Mouse (Mus musculus): Measurements from ENCODE around the gene Mff. TPM values are rescaled to one million over a fixed set of nuclear protein-coding genes. Genes with fewer than 3 reads are reported as not detected.

Mff gene
- total RNA-seq, 2 experiments from 2014 or later = 138 to 144 TPM

- H3K4me3 ChIP-seq = no peak overlapping the region
- no peak for TF ChIP-seq CTCF (IDR thresholded peaks at IDR 0.05)
- DNase-seq = no peak
- intact Hi-C loops (cut with DNase I) = no loop called here
- H3K27ac ChIP-seq = no peak overlapping the region
These were observed 19.3 kb downstream of the Mff start for GRCm38 (mm10) chr1:82743962-82744361.

GRCm38 (mm10) chr1:82746408-82746807 is 21.7 kb downstream of the Mff start:
- DNase-seq = no peak
- H3K27ac ChIP-seq = no peak overlapping the region
- TF ChIP-seq CTCF (IDR thresholded peaks at IDR 0.05) = no peak
- no peak overlapping the region for H3K4me3 ChIP-seq
- intact Hi-C loops (cut with DNase I) = no loop called here

GRCm38 (mm10) chr1:82747714-82748452 is 23.2 kb downstream of the Mff start:
- no peak for DNase-seq
- intact Hi-C loops (cut with DNase I) = no loop called here
- H3K4me3 ChIP-seq = no peak overlapping the region
- no peak overlapping the region for H3K27ac ChIP-seq
- TF ChIP-seq CTCF (IDR thresholded peaks at IDR 0.05) = no peak

GRCm38 (mm10) chr1:82759520-82759919 is 34.8 kb downstream of the Mff start:
- H3K4me3 ChIP-seq = no peak overlapping the region
- peak; percentile 38 for TF ChIP-seq CTCF (IDR thresholded peaks at IDR 0.05)
- no peak for DNase-seq
- H3K27ac ChIP-seq = no peak overlapping the region
- intact Hi-C loops (cut with DNase I) = no loop called here

GRCm38 (mm10) chr1:82761454-82762169 is 36.9 kb downstream of the Mff start:
- intact Hi-C loops (cut with DNase I) = no loop called here
- Histone ChIP-seq H3K27ac (no peak overlapping the region), H3K4me3 (no peak overlapping the region)
- no peak for DNase-seq
- no peak for TF ChIP-seq CTCF (IDR thresholded peaks at IDR 0.05)

GRCm38 (mm10) chr1:82762274-82762673 is 37.6 kb downstream of the Mff start:
- intact Hi-C loops (cut with DNase I) = no loop called here
- Histone ChIP-seq H3K4me3 (no peak overlapping the region), H3K27ac (no peak overlapping the region)
- TF ChIP-seq CTCF (IDR thresholded peaks at IDR 0.05) = no peak; the same call in 1 of the 2 replicates
- no peak for DNase-seq

GRCm38 (mm10) chr1:82766227-82766626 is 41.5 kb downstream of the Mff start:
- no peak for DNase-seq

GRCm38 (mm10) chr1:82766641-82767040 is 42.0 kb downstream of the Mff start:
- intact Hi-C loops (cut with DNase I) = no loop called here
- TF ChIP-seq CTCF (IDR thresholded peaks at IDR 0.05) = no peak
- no peak overlapping the region for H3K27ac ChIP-seq
- no peak overlapping the region for H3K4me3 ChIP-seq
- no peak for DNase-seq

More at GRCm38 (mm10) chr1:82766227-82766626, 41.5 kb downstream of the Mff start:
- TF ChIP-seq CTCF (IDR thresholded peaks at IDR 0.05) = no peak
- intact Hi-C loops (cut with DNase I) = no loop called here
- H3K27ac ChIP-seq = no peak overlapping the region
- H3K4me3 ChIP-seq = no peak overlapping the region

GRCm38 (mm10) chr1:82768269-82768668 is 43.6 kb downstream of the Mff start, which contains the start of gene Tm4sf20:
Gene Tm4sf20 (minus strand): TSS chr1:82768461.
- H3K27ac ChIP-seq = no peak within 1 kb of the TSS
- no peak for DNase-seq
- TF ChIP-seq CTCF (IDR thresholded peaks at IDR 0.05) = no peak

GRCm38 (mm10) chr1:82771022-82771586 is 46.4 kb downstream of the Mff start, which contains the start of gene Gm47791:
Gene Gm47791 (minus strand): TSS chr1:82771243.
- Histone ChIP-seq H3K27ac (no peak within 1 kb of the TSS), H3K4me3 (no peak within 1 kb of the TSS)
- no peak for TF ChIP-seq CTCF (IDR thresholded peaks at IDR 0.05)
- no peak for DNase-seq
- intact Hi-C loops (cut with DNase I) = no loop called here

More at GRCm38 (mm10) chr1:82768269-82768668, 43.6 kb downstream of the Mff start, which contains the start of gene Tm4sf20:
- intact Hi-C loops (cut with DNase I) = no loop called here
- H3K4me3 ChIP-seq = no peak within 1 kb of the TSS

GRCm38 (mm10) chr1:82772428-82772827 is 47.7 kb downstream of the Mff start:
- Histone ChIP-seq H3K27ac (no peak overlapping the region), H3K4me3 (no peak overlapping the region)
- intact Hi-C loops (cut with DNase I) = no loop called here
- no peak for TF ChIP-seq CTCF (IDR thresholded peaks at IDR 0.05)
- DNase-seq = no peak

GRCm38 (mm10) chr1:82773208-82773607 is 48.5 kb downstream of the Mff start:
- TF ChIP-seq CTCF (IDR thresholded peaks at IDR 0.05) = no peak
- no peak for DNase-seq
- intact Hi-C loops (cut with DNase I) = no loop called here
- Histone ChIP-seq H3K4me3 (no peak overlapping the region), H3K27ac (no peak overlapping the region)

GRCm38 (mm10) chr1:82775293-82775692 is 50.6 kb downstream of the Mff start:
- no peak for TF ChIP-seq CTCF (IDR thresholded peaks at IDR 0.05)
- DNase-seq = no peak
- Histone ChIP-seq H3K27ac (no peak overlapping the region), H3K4me3 (no peak overlapping the region)
- intact Hi-C loops (cut with DNase I) = no loop called here
